Mouse (Mus musculus): ENCODE data around the gene Anks6.

Gene Anks6

GRCm38 (mm10) chr4:46990281-46991015 lies 66.8 kb downstream of the Anks6 start:
- peak; percentile 68 to 74 for DNase-seq (ENCODE audit: low spot score in 2 of 2)

- peak; percentile 86 to 87 for DNase-seq (ENCODE audit: low spot score in 2 of 2)
These were observed 67.4 kb downstream of the Anks6 start for GRCm38 (mm10) chr4:46989842-46990241.

- peak in 1 of 2 experiments; percentile 56 for DNase-seq (ENCODE audit: low spot score in 2 of 2)
These were observed 68.4 kb downstream of the Anks6 start for GRCm38 (mm10) chr4:46988824-46989223.

GRCm38 (mm10) chr4:46988257-46988656 lies 69.0 kb downstream of the Anks6 start:
- DNase-seq (ENCODE audit: low spot score in 2 of 2), result no peak

GRCm38 (mm10) chr4:46987809-46988208 lies 69.4 kb downstream of the Anks6 start:
- DNase-seq (ENCODE audit: low spot score in 2 of 2), result no peak

GRCm38 (mm10) chr4:46986054-46986453 lies 71.2 kb downstream of the Anks6 start:
- no peak for DNase-seq (ENCODE audit: low spot score in 2 of 2)

- no peak for DNase-seq (ENCODE audit: low spot score in 2 of 2)
These were observed 74.3 kb downstream of the Anks6 start for GRCm38 (mm10) chr4:46982912-46983311.

DNA sequence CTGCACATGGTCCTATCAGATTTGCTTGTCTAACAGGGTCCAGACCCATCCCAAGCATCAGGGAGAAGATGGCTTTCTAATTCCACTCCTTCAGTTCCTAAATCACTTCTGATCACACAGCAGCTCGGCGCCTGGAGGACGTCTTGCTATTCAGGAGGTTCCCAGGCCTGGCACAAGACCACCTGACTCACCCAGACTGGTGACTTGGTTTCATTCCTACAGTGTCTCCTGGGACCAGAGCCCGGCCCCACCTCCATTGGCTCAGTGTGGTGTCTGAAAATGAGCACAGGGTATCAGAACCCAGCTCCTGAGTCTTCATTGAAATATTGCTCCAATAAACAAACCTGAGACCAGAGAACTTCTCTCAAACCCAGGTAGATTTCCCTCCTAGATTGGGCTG lies 75.1 kb downstream of the Anks6 start:
- DNase-seq (ENCODE audit: low spot score in 2 of 2), result peak in 1 of 2 experiments; percentile 54

GRCm38 (mm10) chr4:46978371-46978770 lies 78.9 kb downstream of the Anks6 start:
- DNase-seq (ENCODE audit: low spot score in 2 of 2), result no peak

DNA sequence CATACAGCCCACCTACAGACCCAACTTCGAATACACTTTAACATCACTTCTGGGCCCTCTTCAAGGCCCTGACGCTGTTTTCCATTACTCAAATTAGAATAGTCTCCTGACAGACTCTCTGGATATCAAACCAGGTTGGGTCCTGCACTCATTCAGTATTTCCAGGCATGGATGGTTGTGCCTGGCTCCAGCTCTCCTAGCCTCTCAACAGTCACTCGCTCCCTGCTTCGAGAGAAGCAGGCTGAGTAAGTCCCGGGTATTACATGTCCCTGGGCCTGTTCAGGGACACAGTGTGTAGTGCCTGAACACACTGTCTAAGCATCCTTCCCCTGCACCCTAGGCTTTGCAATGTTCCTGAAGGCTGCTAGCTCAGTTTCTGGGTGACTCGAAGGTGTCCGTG lies 80.1 kb downstream of the Anks6 start:
- DNase-seq (ENCODE audit: low spot score in 2 of 2), result no peak

GRCm38 (mm10) chr4:46976671-46977071 lies 80.6 kb downstream of the Anks6 start:
- DNase-seq (ENCODE audit: low spot score in 2 of 2), result peak; percentile 36 to 37

DNA sequence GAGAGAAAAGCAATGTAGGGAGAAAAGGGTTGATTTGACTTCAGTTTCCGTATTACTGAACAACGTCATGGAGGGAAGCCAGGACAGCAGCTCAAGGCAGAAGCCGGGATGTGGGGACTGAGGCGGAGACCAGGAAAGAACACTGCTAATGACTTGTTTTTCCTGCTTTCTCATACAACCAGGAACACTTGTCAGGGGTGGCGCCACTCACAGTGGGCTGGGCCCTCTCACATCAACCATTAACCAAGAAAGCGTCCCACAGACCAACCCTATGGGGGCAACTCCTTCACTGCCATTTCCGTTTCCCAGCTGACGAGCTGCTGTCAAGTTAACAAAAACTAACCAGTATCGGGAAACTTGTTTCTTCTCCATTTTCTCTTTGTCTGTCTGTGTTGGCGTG lies 83.9 kb downstream of the Anks6 start:
- no peak for DNase-seq (ENCODE audit: low spot score in 2 of 2)

GRCm38 (mm10) chr4:46967981-46968380 lies 89.2 kb downstream of the Anks6 start:
- no peak for DNase-seq (ENCODE audit: low spot score in 2 of 2)

DNA sequence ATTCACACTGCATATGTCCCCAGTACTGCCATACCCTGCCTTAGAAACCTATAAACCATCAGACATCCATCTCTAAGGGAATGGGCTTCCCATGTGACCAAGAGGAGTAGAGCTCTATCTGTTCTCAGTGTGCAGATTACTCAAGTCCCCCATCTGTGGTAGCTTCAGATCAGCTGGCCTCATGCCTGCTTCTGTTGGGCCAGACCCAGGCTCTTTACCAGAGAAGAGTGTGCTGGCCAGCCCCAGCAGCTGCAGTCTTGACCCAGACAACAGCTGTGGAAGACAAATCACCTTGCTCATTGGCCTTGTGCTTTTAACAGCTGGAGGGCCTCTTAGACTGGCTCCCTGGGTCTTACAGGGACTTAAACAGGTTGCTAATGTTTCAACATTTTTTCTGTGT lies 90.7 kb downstream of the Anks6 start:
- no peak for DNase-seq (ENCODE audit: low spot score in 2 of 2)
